Mouse (Mus musculus): Measurements from ENCODE around the gene Dpysl5. TPM values are rescaled to one million over a fixed set of nuclear protein-coding genes. Genes with fewer than 3 reads are reported as not detected.
A peak's percentile ranks its signal among the peaks of the same experiment; 100 is the strongest.

Gene Dpysl5
- polyA plus RNA-seq, 1 experiment from 2014 or later = 4.4 TPM

GRCm38 (mm10) chr5:30763511-30763830 lies 52.1 kb downstream of the Dpysl5 start:
- Histone ChIP-seq H3K9me3 (replicated peaks) (no peaks in the 10 kb centered on the region), H3K4me2 (no peak overlapping the region), H3K4me3 (no peak overlapping the region), H3K27me3 (replicated peaks) (no peaks in the 10 kb centered on the region), H3K36me3 (no peaks in the 10 kb centered on the region), H3K27ac (ENCODE audit: poor library complexity, severe bottlenecking) (no peak overlapping the region), H3K9ac (no peak overlapping the region), H3K4me1 (replicated peaks) (peaks cover 28% of the 10 kb centered on the region)
- ATAC-seq (ENCODE audit: insufficient number of reproducible peaks, low FRiP score) = no peak
- 84% methylated on average over 5 of the region's 5 CpGs for WGBS

- H3K27ac ChIP-seq (ENCODE audit: poor library complexity, severe bottlenecking) = no peak overlapping the region
- H3K36me3 ChIP-seq = no peaks in the 10 kb centered on the region
- 58% methylated on average over 12 of the region's 12 CpGs for WGBS
Measured at GRCm38 (mm10) chr5:30765596-30766370, 54.4 kb downstream of the Dpysl5 start.

DNA sequence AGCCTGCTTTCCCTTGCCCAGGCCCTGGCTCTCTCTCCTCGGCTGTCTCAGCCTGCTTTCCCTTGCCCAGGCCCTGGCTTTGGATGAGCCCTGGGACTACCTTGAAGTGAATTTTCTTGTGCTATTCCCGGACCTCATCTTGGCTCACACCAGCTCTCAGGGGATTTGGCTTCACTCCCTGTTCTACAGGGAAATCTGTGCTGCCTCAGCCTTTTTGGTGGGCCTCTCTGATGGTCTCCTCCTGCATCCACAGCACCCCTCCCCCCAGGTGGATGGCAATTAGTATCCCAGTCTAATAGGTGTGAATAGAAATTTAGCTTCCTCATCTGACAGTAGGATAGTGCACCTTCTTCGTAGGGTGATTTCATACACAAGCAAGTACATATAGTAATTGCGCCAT lies 56.7 kb downstream of the Dpysl5 start:
- Histone ChIP-seq H3K9me3 (replicated peaks) (no peaks in the 10 kb centered on the region), H3K4me2 (peak overlapping the region; percentile 24; the same call in 1 of the 2 replicates), H3K4me3 (no peak overlapping the region), H3K27ac (ENCODE audit: poor library complexity, severe bottlenecking) (0 out of 2 replicates have a peak overlapping the region, but pooled peaks have one; percentile 1), H3K9ac (no peak overlapping the region; the same call in 1 of the 2 replicates), H3K27me3 (replicated peaks) (no peaks in the 10 kb centered on the region), H3K4me1 (replicated peaks) (peaks cover 40% of the 10 kb centered on the region), H3K36me3 (no peaks in the 10 kb centered on the region)
- WGBS = 60% methylated on average over 4 of the region's 4 CpGs
- ATAC-seq (ENCODE audit: insufficient number of reproducible peaks, low FRiP score) = no peak

More at GRCm38 (mm10) chr5:30765596-30766370, 54.4 kb downstream of the Dpysl5 start:
- no peak overlapping the region for H3K4me3 ChIP-seq
- H3K4me2 ChIP-seq = no peak overlapping the region
- no peak for ATAC-seq (ENCODE audit: insufficient number of reproducible peaks, low FRiP score)
- H3K27me3 ChIP-seq (replicated peaks) = no peaks in the 10 kb centered on the region
- H3K9me3 ChIP-seq (replicated peaks) = no peaks in the 10 kb centered on the region
- H3K4me1 ChIP-seq (replicated peaks) = peaks cover 37% of the 10 kb centered on the region
- H3K9ac ChIP-seq = no peak overlapping the region

- no peak overlapping the region for H3K9ac ChIP-seq
- peaks cover 2% of the 10 kb centered on the region for H3K27me3 ChIP-seq (replicated peaks)
- peaks cover 40% of the 10 kb centered on the region for H3K4me1 ChIP-seq (replicated peaks)
- H3K4me2 ChIP-seq = peak overlapping the region; percentile 24
- H3K27ac ChIP-seq (ENCODE audit: poor library complexity, severe bottlenecking) = no peak overlapping the region
- no peaks in the 10 kb centered on the region for H3K36me3 ChIP-seq
- no peak overlapping the region for H3K4me3 ChIP-seq
- H3K9me3 ChIP-seq (replicated peaks) = no peaks in the 10 kb centered on the region
- ATAC-seq (ENCODE audit: insufficient number of reproducible peaks, low FRiP score) = peak; percentile 83
- WGBS = 14% methylated on average over 9 of the region's 9 CpGs
Measured at GRCm38 (mm10) chr5:30768598-30768997, 57.2 kb downstream of the Dpysl5 start.

- Histone ChIP-seq H3K4me1 (replicated peaks) (peaks cover 40% of the 10 kb centered on the region), H3K4me2 (peak overlapping the region; percentile 24), H3K4me3 (no peak overlapping the region), H3K36me3 (no peaks in the 10 kb centered on the region), H3K27ac (ENCODE audit: poor library complexity, severe bottlenecking) (no peak overlapping the region), H3K27me3 (replicated peaks) (peaks cover 7% of the 10 kb centered on the region), H3K9me3 (replicated peaks) (no peaks in the 10 kb centered on the region), H3K9ac (no peak overlapping the region)
- 67% methylated on average over 9 of the region's 9 CpGs for WGBS
- no peak for ATAC-seq (ENCODE audit: insufficient number of reproducible peaks, low FRiP score)
Measured at GRCm38 (mm10) chr5:30769075-30769474, 57.7 kb downstream of the Dpysl5 start.

GRCm38 (mm10) chr5:30774601-30775371 lies 63.4 kb downstream of the Dpysl5 start:
- Histone ChIP-seq H3K4me1 (replicated peaks) (0 out of 2 replicates have a peak, but pooled peaks cover 3% of the 10 kb centered on the region), H3K27me3 (replicated peaks) (peaks cover 13% of the 10 kb centered on the region), H3K36me3 (no peaks in the 10 kb centered on the region), H3K27ac (ENCODE audit: poor library complexity, severe bottlenecking) (no peak overlapping the region), H3K9me3 (replicated peaks) (no peaks in the 10 kb centered on the region), H3K4me2 (peak overlapping the region; percentile 82), H3K9ac (peak overlapping the region; percentile 41), H3K4me3 (peak overlapping the region; percentile 44)
- ATAC-seq (ENCODE audit: insufficient number of reproducible peaks, low FRiP score) = 0 out of 2 replicates have a peak, but pooled peaks have one; percentile 39
- 9% methylated on average over 20 of the region's 20 CpGs for WGBS

GRCm38 (mm10) chr5:30780699-30781098 lies 69.3 kb downstream of the Dpysl5 start:
- no peaks in the 10 kb centered on the region for H3K9me3 ChIP-seq (replicated peaks)
- ATAC-seq (ENCODE audit: insufficient number of reproducible peaks, low FRiP score) = no peak
- WGBS = 51% methylated on average over 9 of the region's 9 CpGs
- no peak overlapping the region for H3K4me3 ChIP-seq
- no peak overlapping the region for H3K4me2 ChIP-seq
- 0 out of 2 replicates have a peak, but pooled peaks cover 5% of the 10 kb centered on the region for H3K27me3 ChIP-seq (replicated peaks)
- no peaks in the 10 kb centered on the region for H3K36me3 ChIP-seq
- peaks cover 13% of the 10 kb centered on the region for H3K4me1 ChIP-seq (replicated peaks)
- no peak overlapping the region for H3K9ac ChIP-seq
- H3K27ac ChIP-seq (ENCODE audit: poor library complexity, severe bottlenecking) = no peak overlapping the region

- 70% methylated on average over 3 of the region's 3 CpGs for WGBS
- no peaks in the 10 kb centered on the region for H3K36me3 ChIP-seq
- peaks cover 13% of the 10 kb centered on the region for H3K4me1 ChIP-seq (replicated peaks)
- no peak overlapping the region for H3K27ac ChIP-seq (ENCODE audit: poor library complexity, severe bottlenecking)
- no peak overlapping the region for H3K4me3 ChIP-seq
- ATAC-seq (ENCODE audit: insufficient number of reproducible peaks, low FRiP score) = no peak
- H3K9me3 ChIP-seq (replicated peaks) = no peaks in the 10 kb centered on the region
- no peak overlapping the region for H3K9ac ChIP-seq
- H3K4me2 ChIP-seq = no peak overlapping the region
- H3K27me3 ChIP-seq (replicated peaks) = 0 out of 2 replicates have a peak, but pooled peaks cover 5% of the 10 kb centered on the region
Measured at GRCm38 (mm10) chr5:30781147-30781546, 69.8 kb downstream of the Dpysl5 start.

- no peaks in the 10 kb centered on the region for H3K36me3 ChIP-seq
- H3K27me3 ChIP-seq (replicated peaks) = peaks cover 9% of the 10 kb centered on the region
- H3K4me3 ChIP-seq = no peak overlapping the region
- H3K9ac ChIP-seq = no peak overlapping the region
- H3K9me3 ChIP-seq (replicated peaks) = no peaks in the 10 kb centered on the region
- H3K27ac ChIP-seq (ENCODE audit: poor library complexity, severe bottlenecking) = no peak overlapping the region
- no peaks in the 10 kb centered on the region for H3K4me1 ChIP-seq (replicated peaks)
- WGBS = 70% methylated on average over 5 of the region's 5 CpGs
- no peak overlapping the region for H3K4me2 ChIP-seq
- ATAC-seq (ENCODE audit: insufficient number of reproducible peaks, low FRiP score) = no peak
Measured at GRCm38 (mm10) chr5:30787381-30787780, 76.0 kb downstream of the Dpysl5 start.

DNA sequence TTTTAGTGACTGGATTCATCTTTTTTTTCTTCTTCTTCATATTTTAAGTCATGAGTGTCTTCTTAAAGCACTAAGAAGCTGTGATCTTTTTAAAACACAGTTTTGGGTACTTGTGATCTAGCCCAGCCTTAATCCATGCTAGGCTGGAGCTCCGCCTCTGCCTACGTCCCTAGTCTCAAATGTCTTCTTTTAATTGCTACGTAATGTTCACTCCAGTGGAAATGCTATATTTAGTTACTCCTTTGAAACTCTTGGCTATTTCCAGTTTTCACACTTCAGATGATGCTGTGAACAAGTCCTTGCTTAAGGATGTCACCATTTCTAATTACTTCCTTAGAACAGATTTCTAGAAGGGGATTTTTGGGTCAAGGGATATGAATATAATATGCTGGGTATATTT lies 78.7 kb downstream of the Dpysl5 start:
- ATAC-seq (ENCODE audit: insufficient number of reproducible peaks, low FRiP score) = no peak
- Histone ChIP-seq H3K4me2 (no peak overlapping the region), H3K4me3 (no peak overlapping the region), H3K9me3 (replicated peaks) (no peaks in the 10 kb centered on the region), H3K27me3 (replicated peaks) (peaks cover 10% of the 10 kb centered on the region), H3K4me1 (replicated peaks) (no peaks in the 10 kb centered on the region), H3K9ac (no peak overlapping the region), H3K27ac (ENCODE audit: poor library complexity, severe bottlenecking) (no peak overlapping the region), H3K36me3 (no peaks in the 10 kb centered on the region)
- 67% methylated on average over 3 of the region's 3 CpGs for WGBS

GRCm38 (mm10) chr5:30796125-30796524 lies 84.8 kb downstream of the Dpysl5 start:
- Histone ChIP-seq H3K36me3 (no peaks in the 10 kb centered on the region), H3K4me3 (no peak overlapping the region), H3K9me3 (replicated peaks) (no peaks in the 10 kb centered on the region), H3K4me2 (peak overlapping the region; percentile 51), H3K9ac (no peak overlapping the region), H3K4me1 (replicated peaks) (peaks cover 10% of the 10 kb centered on the region; the same call in 1 of the 2 replicates), H3K27me3 (replicated peaks) (peaks cover 10% of the 10 kb centered on the region), H3K27ac (ENCODE audit: poor library complexity, severe bottlenecking) (no peak overlapping the region)
- WGBS = 14% methylated on average over 12 of the region's 12 CpGs
- ATAC-seq (ENCODE audit: insufficient number of reproducible peaks, low FRiP score) = peak; percentile 58; the same call in 1 of the 2 replicates
